Mouse (Mus musculus) embryonic facial prominence, embryonic 13.5 days (tissue): ENCODE results near the gene Pafah1b1. TPM values are rescaled to one million over a fixed set of nuclear protein-coding genes. Genes with fewer than 3 reads are reported as not detected.

Source experiments
- ATAC-seq: fragments of 200-750 bp; cut with Nextera tagmentation; 2 replicates; pipeline ENCODE4 v1.8.0; 2017; ENCODE audit warnings: low read depth; ENCODE audit not compliant: insufficient number of reproducible peaks, insufficient read depth, low FRiP score, low TSS enrichment
- H3K27ac ChIP-seq: fragments of 300-500 bp; sonication (generic); 2 replicates; pipeline ENCODE4 v1.5.1; 2015; ENCODE audit warnings: moderate library complexity, mild to moderate bottlenecking, inconsistent platforms
- H3K27me3 ChIP-seq: fragments of 300-500 bp; sonication (generic); 2 replicates; pipeline ENCODE4 v1.6.1; 2015; ENCODE audit warnings: mild to moderate bottlenecking, inconsistent platforms
- H3K36me3 ChIP-seq: fragments of 300-500 bp; sonication (generic); 2 replicates; pipeline ENCODE4 v1.6.1; 2015; ENCODE audit warnings: mild to moderate bottlenecking, inconsistent platforms
- H3K4me1 ChIP-seq: fragments of 300-500 bp; sonication (generic); 2 replicates; pipeline ENCODE4 v1.6.1; 2015; ENCODE audit warnings: inconsistent platforms
- H3K4me2 ChIP-seq: fragments of 300-500 bp; sonication (generic); 2 replicates; pipeline ENCODE4 v1.6.1; 2015; ENCODE audit warnings: moderate library complexity, mild to moderate bottlenecking, inconsistent platforms
- H3K4me3 ChIP-seq: fragments of 300-500 bp; sonication (generic); 2 replicates; pipeline ENCODE4 v1.5.1; 2015; ENCODE audit warnings: mild to moderate bottlenecking, inconsistent platforms
- H3K9ac ChIP-seq: fragments of 300-500 bp; sonication (generic); 2 replicates; pipeline ENCODE4 v1.6.1; 2015; ENCODE audit warnings: mild to moderate bottlenecking, inconsistent platforms
- H3K9me3 ChIP-seq: fragments of 300-500 bp; sonication (generic); 2 replicates; pipeline ENCODE4 v1.6.1; 2016; ENCODE audit warnings: inconsistent platforms
- WGBS: fragments of 180-500 bp; shearing (Covaris S2); methylation state at CpG from one replicate; pipeline ENCODE4 v1.1.7; 2015; ENCODE audit warnings: mixed read lengths; 5-methylcytosine and 5-hydroxymethylcytosine counted together
- polyA plus RNA-seq: library from polyadenylated mRNA; unstranded; fragments of >200 nt; fragmentation: Nextera tagmentation; extraction: Ambion mirVana; gene quantifications from 2 replicates; pipeline ENCODE4 v1.2.1, GENCODE M21; 2015

Gene Pafah1b1
- polyA plus RNA-seq, 1 experiment from 2014 or later: 54.3 TPM

DNA sequence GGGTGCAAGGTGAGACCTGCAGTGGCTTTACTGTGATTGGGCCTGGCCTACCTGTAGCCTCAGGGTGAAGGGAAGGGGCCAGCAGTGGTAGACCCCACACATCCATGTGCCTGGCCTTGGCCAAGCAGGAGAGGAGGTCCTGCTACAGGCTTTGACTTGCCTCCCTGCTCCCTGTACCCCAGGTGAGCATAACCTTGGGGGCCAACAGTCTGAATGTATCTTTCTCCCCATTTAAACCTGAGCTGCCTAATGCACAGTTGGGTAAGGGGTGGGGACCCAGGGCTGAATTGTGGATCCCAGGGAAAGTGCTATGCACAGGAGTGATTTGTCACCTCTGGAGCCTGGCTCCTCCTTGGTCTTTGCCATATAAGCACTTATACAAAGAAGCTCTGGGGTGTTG is 54.3 kb downstream of the Pafah1b1 start:
- no peaks in the 10 kb centered on the region for H3K4me1 ChIP-seq

DNA sequence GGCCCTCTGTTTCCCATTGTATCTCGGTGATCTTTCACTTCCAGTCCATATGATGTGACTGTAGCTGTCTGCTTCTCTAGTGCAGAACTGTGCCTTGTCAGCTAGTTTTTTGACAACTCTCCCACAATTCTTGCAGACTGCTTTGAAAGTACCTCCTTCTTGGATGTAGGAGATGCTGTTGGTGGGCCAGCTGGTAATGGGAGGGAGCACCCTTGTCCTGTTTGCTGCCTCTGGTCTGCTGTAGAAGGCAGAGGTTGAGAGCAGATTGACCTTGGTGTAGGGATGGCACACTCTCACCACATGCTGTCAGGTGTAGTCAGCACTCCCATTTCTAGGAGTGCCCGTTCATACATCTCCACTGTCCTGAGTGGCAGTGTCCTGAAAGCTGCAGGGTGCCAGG is 55.5 kb downstream of the Pafah1b1 start:
- H3K27me3 ChIP-seq: no peaks in the 10 kb centered on the region
- peaks cover 68% of the 10 kb centered on the region for H3K36me3 ChIP-seq
- H3K4me2 ChIP-seq: no peak overlapping the region
- H3K4me1 ChIP-seq: no peaks in the 10 kb centered on the region
- ATAC-seq: no peak
- H3K9me3 ChIP-seq: no peaks in the 10 kb centered on the region
- no peak overlapping the region for H3K4me3 ChIP-seq
- WGBS: 88% methylated on average over 2 of the region's 2 CpGs
- no peak overlapping the region for H3K27ac ChIP-seq
- H3K9ac ChIP-seq: no peak overlapping the region

More for the DNA sequence above, 54.3 kb downstream of the Pafah1b1 start:
- H3K27ac ChIP-seq: no peak overlapping the region; the same call in 1 of the 2 replicates
- peaks cover 63% of the 10 kb centered on the region for H3K36me3 ChIP-seq
- no peaks in the 10 kb centered on the region for H3K9me3 ChIP-seq
- H3K9ac ChIP-seq: no peak overlapping the region
- no peaks in the 10 kb centered on the region for H3K27me3 ChIP-seq
- no peak overlapping the region for H3K4me3 ChIP-seq
- no peak for ATAC-seq
- no peak overlapping the region for H3K4me2 ChIP-seq

DNA sequence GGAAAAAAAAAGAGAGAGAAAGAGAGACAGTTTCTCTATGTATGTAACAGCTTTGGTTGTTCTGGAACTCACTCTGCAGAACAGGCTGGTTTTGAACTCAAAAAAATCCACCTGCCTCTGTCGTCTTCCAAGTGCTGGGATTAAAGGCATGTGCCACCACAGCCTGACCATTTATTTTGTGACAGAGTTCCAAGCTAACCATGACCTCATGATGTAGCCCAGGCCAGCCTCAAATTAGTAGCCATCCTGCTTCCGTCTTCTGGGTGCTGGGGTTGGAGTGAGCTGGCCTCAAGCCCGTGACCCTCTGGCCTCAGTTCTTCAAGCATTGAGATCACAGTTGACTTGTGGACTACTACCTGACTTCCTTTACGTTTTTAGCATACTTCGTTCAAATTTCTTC is 56.0 kb downstream of the Pafah1b1 start:
- 88% methylated on average over 5 of the region's 5 CpGs for WGBS

DNA sequence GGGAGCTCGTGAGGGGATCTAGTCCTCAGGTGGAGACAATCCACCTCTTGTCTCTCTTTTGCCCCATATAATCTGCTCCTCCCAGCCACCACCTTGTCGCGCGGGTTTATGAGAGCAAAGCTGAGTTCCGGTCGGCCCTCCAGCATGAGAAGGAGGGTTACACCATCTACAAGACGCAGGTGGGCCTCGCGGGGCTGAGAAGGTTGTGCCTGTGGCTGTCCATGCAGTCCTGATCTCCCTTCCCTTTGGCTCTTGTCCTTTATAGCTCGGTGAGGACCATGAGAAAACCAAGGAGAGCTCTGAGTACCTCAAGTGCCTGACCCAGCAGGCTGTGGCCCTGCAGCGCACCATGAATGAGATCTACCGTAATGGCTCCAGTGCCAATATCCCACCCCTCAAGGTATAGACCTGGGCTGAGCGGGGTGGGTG is 56.9 kb downstream of the Pafah1b1 start:
- peaks cover 72% of the 10 kb centered on the region for H3K36me3 ChIP-seq
- no peak overlapping the region for H3K4me3 ChIP-seq
- no peak overlapping the region for H3K27ac ChIP-seq
- H3K27me3 ChIP-seq: no peaks in the 10 kb centered on the region
- 96% methylated on average over 13 of the region's 13 CpGs for WGBS
- no peak for ATAC-seq
- H3K4me1 ChIP-seq: no peaks in the 10 kb centered on the region
- no peak overlapping the region for H3K4me2 ChIP-seq
- H3K9me3 ChIP-seq: no peaks in the 10 kb centered on the region
- H3K9ac ChIP-seq: no peak overlapping the region

More for the DNA sequence above, 56.0 kb downstream of the Pafah1b1 start:
- Histone ChIP-seq H3K9ac (no peak overlapping the region), H3K27me3 (no peaks in the 10 kb centered on the region), H3K4me1 (no peaks in the 10 kb centered on the region), H3K4me2 (no peak overlapping the region), H3K9me3 (no peaks in the 10 kb centered on the region), H3K4me3 (no peak overlapping the region), H3K36me3 (peaks cover 71% of the 10 kb centered on the region), H3K27ac (no peak overlapping the region)
- no peak for ATAC-seq

DNA sequence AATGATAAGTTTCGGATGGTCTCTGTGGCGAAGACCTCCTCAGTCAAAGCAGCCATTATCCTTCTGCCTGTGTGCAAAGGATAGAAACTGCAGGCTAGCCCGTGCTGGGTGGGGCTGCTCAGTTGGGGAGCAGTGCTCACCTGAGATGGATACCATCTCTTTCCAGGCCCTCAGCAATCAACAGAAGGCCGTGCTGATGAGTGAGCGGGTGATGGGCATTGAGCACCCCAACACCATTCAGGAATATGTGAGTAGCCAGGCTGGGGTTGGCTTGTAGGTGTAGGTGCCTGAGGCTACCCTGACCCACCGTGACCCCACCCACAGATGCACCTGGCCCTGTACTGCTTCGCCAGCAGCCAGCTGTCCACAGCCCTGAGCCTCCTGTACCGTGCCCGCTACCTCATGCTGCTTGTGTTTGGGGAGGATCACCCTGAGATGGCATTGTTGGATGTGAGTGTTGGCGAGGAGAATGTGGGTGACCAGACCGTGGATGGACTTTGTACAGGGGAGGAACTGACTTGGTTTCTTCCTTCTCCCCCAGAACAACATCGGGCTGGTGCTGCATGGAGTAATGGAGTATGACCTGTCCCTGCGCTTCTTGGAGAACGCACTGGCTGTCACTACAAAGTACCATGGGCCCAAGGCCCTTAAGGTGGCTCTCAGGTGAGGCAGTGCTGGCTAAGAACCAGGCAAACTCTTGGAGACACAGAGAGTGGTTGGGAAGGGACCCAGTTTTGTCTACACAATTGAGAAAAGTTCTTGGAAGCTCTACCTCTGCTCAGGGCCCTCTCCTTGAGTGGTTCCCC is 57.5 kb downstream of the Pafah1b1 start:
- Histone ChIP-seq H3K4me1 (no peaks in the 10 kb centered on the region), H3K4me2 (no peak overlapping the region), H3K4me3 (no peak overlapping the region), H3K9ac (no peak overlapping the region), H3K27ac (no peak overlapping the region), H3K27me3 (no peaks in the 10 kb centered on the region), H3K9me3 (no peaks in the 10 kb centered on the region), H3K36me3 (peaks cover 78% of the 10 kb centered on the region)
- ATAC-seq: no peak
- 93% methylated on average over 14 of the region's 14 CpGs for WGBS

DNA sequence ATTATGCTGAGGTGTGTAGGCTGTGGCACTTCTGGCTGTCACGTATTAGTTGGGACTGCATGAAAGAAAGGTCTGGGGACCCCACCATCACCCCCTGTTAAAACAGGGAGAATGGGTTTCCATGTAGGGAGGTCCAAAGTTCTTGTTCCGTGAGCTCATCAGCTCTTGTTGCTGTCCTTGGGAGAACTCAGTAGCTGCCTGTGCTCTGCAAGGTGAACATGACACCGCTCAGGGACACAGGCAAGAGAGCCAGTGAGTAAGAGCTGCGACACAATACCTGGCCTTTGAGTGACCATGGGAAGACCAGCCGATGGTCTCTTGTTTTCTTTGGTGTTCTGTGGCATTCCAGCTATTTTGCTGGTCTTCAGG is 58.2 kb downstream of the Pafah1b1 start:
- H3K9ac ChIP-seq: no peak overlapping the region
- no peaks in the 10 kb centered on the region for H3K27me3 ChIP-seq
- ATAC-seq: no peak
- no peak overlapping the region for H3K4me2 ChIP-seq
- H3K9me3 ChIP-seq: no peaks in the 10 kb centered on the region
- H3K36me3 ChIP-seq: peaks cover 85% of the 10 kb centered on the region
- no peaks in the 10 kb centered on the region for H3K4me1 ChIP-seq
- no peak overlapping the region for H3K27ac ChIP-seq
- 93% methylated on average over 5 of the region's 5 CpGs for WGBS
- no peak overlapping the region for H3K4me3 ChIP-seq

DNA sequence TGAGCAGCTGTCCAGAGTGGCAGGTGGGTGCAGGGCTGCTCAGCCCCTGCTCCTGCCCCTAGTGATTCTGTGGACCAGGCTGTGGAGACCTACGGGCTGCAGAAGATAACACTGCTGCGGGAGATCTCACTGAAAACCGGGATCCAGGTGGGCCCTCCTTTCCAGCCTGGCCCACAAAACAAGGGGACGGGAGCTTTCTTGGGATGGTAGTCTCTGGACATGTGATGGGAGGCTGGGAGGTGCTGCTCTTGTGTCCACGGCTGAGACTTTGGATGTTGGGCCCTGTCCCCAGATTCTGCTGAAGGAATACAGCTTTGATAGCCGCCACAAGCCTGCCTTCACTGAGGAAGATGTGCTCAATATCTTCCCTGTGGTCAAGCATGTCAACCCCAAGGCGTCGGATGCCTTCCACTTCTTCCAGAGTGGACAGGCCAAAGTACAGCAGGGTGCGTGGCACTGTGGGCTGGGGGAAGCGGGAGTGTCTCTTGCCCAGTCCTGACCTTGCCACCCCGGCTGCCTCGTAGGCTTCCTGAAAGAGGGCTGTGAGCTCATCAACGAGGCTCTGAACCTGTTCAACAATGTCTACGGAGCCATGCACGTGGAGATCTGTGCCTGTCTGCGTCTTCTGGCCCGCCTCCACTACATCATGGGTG is 58.7 kb downstream of the Pafah1b1 start:
- no peak overlapping the region for H3K4me2 ChIP-seq
- no peak overlapping the region for H3K27ac ChIP-seq
- WGBS: 95% methylated on average over 17 of the region's 17 CpGs
- H3K9me3 ChIP-seq: no peaks in the 10 kb centered on the region
- no peak overlapping the region for H3K9ac ChIP-seq
- ATAC-seq: no peak
- no peak overlapping the region for H3K4me3 ChIP-seq
- no peaks in the 10 kb centered on the region for H3K27me3 ChIP-seq
- H3K36me3 ChIP-seq: peaks cover 90% of the 10 kb centered on the region
- H3K4me1 ChIP-seq: no peaks in the 10 kb centered on the region

DNA sequence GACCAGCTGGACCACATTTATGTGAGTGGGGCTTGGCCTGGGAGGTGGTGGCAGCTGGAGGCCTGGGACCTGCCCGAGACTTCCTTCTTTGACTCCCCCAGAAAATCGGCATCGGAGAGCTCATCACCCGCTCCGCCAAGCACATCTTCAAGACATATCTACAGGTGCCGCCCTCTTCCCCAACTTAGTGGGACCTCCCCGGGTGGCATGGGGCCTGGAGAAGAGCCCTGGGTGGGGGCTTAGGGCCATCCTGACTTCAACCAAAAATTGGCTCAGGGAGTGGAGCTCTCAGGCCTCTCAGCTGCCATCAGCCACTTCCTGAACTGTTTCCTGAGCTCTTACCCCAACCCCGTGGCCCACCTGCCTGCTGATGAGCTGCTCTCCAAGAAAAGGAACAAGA is 59.6 kb downstream of the Pafah1b1 start:
- Histone ChIP-seq H3K27me3 (no peaks in the 10 kb centered on the region), H3K36me3 (peaks cover 95% of the 10 kb centered on the region), H3K4me2 (no peak overlapping the region), H3K9ac (no peak overlapping the region), H3K4me3 (no peak overlapping the region), H3K9me3 (no peaks in the 10 kb centered on the region), H3K27ac (no peak overlapping the region), H3K4me1 (no peaks in the 10 kb centered on the region)
- no peak for ATAC-seq
- 93% methylated on average over 8 of the region's 8 CpGs for WGBS

DNA sequence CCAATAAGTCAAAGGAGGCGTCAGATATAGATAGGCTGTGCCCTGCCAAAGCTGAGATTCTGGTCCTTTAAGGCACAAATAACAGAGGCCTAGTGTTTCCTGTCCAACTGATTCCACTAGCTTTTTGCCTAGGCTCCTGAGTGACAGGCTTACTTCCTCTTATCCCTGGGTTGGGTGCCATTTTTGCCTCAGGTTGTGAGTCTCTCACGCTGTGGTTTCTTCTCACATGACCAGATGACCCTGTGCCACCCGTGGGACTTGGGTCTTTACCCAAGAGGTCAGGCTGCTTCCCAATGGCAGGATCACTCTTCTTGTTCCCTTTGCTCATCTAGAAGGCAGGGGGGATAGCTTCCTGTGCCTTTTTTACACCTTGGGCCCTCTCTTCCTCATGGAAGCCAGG is 60.2 kb downstream of the Pafah1b1 start:
- Histone ChIP-seq H3K9ac (no peak overlapping the region), H3K4me1 (no peaks in the 10 kb centered on the region), H3K9me3 (no peaks in the 10 kb centered on the region), H3K4me2 (no peak overlapping the region), H3K36me3 (peaks cover 95% of the 10 kb centered on the region), H3K27ac (no peak overlapping the region), H3K4me3 (no peak overlapping the region), H3K27me3 (no peaks in the 10 kb centered on the region)
- ATAC-seq: no peak
- 80% methylated on average over 3 of the region's 3 CpGs for WGBS

DNA sequence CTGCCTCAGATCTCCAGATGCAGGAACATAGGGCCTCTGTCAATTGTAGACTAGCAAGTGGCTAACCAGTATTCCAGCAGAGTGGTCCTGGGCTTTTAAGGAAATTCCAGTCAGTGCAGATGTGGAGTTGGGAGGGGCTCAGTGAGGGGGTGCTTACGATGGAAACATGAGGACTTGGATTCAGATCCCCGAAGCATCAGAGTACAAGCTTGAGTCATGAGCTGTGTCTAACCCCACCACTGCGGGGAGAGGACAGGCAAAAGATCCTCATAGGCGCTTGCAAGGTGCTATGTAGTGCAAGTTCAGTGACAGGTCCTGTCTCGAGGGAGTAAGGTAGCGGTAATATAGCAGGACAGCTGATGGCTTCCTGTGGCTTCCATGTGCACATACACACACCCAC is 62.2 kb downstream of the Pafah1b1 start:
- no peak overlapping the region for H3K9ac ChIP-seq
- no peak for ATAC-seq

DNA sequence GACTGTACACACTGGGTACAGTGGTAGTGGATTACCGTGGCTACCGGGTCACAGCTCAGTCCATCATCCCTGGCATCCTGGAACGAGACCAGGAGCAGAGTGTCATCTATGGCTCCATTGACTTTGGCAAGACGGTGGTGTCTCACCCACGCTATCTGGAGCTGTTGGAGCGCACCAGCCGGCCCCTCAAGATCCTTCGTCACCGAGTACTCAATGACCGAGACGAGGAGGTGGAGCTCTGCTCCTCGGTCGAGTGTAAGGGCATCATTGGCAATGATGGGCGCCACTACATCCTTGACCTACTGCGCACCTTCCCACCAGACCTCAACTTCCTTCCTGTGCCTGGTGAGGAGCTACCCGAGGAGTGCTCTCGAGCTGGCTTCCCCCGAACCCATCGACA is 62.8 kb downstream of the Pafah1b1 start:
- no peak overlapping the region for H3K4me2 ChIP-seq
- 94% methylated on average over 19 of the region's 19 CpGs for WGBS
- ATAC-seq: no peak
- H3K9ac ChIP-seq: no peak overlapping the region
- H3K27ac ChIP-seq: no peak overlapping the region
- H3K27me3 ChIP-seq: no peaks in the 10 kb centered on the region
- peaks cover 100% of the 10 kb centered on the region for H3K36me3 ChIP-seq
- H3K4me3 ChIP-seq: no peak overlapping the region
- H3K9me3 ChIP-seq: peaks cover 9% of the 10 kb centered on the region; the same call in 1 of the 2 replicates
- no peaks in the 10 kb centered on the region for H3K4me1 ChIP-seq

More for the DNA sequence above, 62.2 kb downstream of the Pafah1b1 start:
- Histone ChIP-seq H3K27ac (no peak overlapping the region), H3K4me3 (no peak overlapping the region), H3K4me1 (no peaks in the 10 kb centered on the region), H3K9me3 (peaks cover 9% of the 10 kb centered on the region; the same call in 1 of the 2 replicates), H3K27me3 (no peaks in the 10 kb centered on the region), H3K36me3 (peaks cover 100% of the 10 kb centered on the region), H3K4me2 (no peak overlapping the region)
- 88% methylated on average over 6 of the region's 6 CpGs for WGBS

DNA sequence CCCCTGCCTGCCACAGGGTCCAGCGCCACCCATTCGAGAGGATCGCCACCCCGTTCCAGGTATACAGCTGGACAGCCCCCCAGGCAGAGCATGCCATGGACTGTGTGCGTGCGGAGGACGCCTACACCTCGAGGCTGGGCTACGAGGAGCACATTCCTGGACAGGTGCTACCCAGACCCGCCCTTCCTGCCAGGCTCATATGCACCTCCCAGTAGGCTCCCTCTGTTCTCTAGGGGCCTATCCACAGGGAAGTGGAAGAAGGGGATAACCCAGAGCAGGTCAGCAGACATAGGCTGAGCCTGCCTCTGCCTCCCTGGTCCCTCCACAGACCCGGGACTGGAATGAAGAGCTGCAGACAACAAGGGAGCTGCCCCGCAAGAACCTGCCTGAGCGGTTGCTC is 64.1 kb downstream of the Pafah1b1 start:
- H3K27me3 ChIP-seq: no peaks in the 10 kb centered on the region
- no peak overlapping the region for H3K9ac ChIP-seq
- no peak overlapping the region for H3K4me2 ChIP-seq
- peak; percentile 39; the same call in 1 of the 2 replicates for ATAC-seq
- H3K9me3 ChIP-seq: peaks cover 9% of the 10 kb centered on the region; the same call in 1 of the 2 replicates
- H3K4me3 ChIP-seq: no peak overlapping the region
- H3K4me1 ChIP-seq: no peaks in the 10 kb centered on the region
- H3K36me3 ChIP-seq: peaks cover 91% of the 10 kb centered on the region
- 93% methylated on average over 13 of the region's 13 CpGs for WGBS
- no peak overlapping the region for H3K27ac ChIP-seq
